Mouse (Mus musculus) c-Kit-positive CD71-negative TER-119-negative erythroid progenitor cells, embryonic 14.5 days (primary cell): ENCODE data around the gene Terb2.
A peak's percentile ranks its signal among the peaks of the same experiment; 100 is the strongest.

ENCODE experiments used
- DNase-seq: peaks from one replicate; pipeline ENCODE4 v3.0.0-alpha.2; 2013; ENCODE audit warnings: low read depth

Terb2 gene

DNA sequence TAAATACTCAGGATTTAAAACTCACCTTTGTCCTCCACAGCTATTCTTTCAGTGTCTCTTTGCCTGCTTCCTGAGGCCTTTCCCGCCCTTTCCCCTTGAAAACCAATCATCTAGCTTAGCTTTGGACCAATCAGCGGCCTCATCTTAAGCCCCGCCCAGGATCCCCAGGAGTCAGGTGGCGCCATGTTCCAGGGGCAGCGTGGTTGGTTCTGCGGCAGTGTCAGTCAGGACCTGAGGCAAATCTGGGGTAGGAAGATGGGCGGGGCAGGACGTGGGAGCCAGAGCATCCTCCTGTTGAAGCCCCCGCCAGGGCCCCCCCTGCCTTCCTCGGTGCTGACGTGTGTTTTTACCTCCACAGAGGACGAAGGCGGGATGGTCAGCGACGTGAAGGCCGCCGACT lies at the start of gene Terb2, which contains the start of gene Patl2:
Gene Terb2 (plus strand): TSS at position 167 of the 400 bp plus-strand sequence.
Gene Patl2 (minus strand): TSS at position 84 of the 400 bp plus-strand sequence.
- no peak for DNase-seq

DNA sequence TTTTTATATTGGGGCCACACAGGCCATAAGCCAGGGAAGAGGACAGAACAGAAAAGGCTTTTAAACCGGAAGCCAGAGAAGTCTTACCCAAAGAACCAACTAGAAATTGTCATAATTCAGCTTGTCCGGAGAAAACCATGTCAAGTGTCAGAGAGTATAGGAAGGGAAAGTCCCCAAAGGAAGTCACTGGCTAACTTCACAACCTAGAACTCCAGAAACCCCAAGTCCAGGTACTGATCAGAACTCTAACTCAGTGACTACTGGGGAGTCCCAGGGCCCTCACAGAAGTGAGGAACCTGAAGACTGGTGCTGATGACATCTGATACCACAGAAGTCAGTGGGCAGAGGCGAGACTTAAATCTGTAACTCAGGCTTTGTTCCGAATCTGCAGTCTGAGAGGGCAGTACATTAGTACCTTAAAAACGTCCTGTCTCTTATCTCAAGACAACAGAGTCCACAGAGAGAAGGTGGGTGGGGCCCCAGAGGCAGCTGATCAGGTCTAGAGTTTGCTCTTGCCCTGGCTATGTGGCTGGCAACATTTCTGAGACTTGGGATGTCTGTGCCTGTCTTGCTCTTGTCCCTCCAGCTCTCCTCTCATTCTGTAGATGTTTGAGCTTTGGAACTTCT lies 48.1 kb upstream of the Terb2 start:
- DNase-seq, result no peak

- no peak for DNase-seq
Observed at GRCm38 (mm10) chr2:122140815-122141214, 45.3 kb upstream of the Terb2 start.

GRCm38 (mm10) chr2:122141332-122141967 lies 44.6 kb upstream of the Terb2 start:
- DNase-seq, result no peak

GRCm38 (mm10) chr2:122143111-122143510 lies 43.0 kb upstream of the Terb2 start:
- DNase-seq, result no peak

DNA sequence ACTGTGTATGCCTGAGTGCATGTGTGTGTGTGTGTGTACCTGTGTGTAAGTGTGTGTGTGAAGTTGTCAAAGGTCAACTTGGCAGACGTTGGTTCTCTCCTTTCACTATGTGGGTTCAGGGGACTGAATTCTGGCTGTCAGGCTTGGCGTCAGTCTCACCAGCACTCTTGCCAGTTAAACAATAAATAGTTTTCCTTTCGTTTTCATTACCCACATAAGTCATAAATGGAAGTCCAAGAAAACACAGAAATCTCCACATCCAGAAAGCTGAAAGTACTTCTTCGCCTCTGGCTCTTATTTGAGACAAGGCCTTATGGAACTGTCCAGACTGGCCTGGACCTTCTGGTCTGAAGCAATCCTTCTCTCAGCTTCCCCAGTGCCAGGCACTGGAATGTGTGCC lies 40.3 kb upstream of the Terb2 start:
- no peak for DNase-seq

DNA sequence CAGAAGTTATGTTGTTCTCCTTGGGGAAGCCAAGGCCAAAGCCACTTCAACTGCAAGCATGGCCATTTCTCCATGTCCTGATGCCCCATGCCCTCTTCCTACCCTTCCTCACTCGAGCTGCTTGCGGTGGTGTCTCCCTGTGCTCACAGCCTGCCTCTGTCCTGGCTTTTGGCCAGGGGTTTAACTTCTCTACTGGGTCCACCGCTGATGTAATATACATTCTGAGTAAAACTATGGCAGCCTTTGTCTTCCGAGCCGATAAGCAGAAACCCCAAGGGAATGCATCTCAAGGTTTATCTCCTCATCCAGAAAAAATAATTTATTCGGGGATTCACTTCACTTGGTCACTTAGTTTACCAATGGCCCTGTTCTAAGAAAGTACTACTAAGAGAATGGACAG lies 39.4 kb upstream of the Terb2 start:
- DNase-seq, result no peak

DNA sequence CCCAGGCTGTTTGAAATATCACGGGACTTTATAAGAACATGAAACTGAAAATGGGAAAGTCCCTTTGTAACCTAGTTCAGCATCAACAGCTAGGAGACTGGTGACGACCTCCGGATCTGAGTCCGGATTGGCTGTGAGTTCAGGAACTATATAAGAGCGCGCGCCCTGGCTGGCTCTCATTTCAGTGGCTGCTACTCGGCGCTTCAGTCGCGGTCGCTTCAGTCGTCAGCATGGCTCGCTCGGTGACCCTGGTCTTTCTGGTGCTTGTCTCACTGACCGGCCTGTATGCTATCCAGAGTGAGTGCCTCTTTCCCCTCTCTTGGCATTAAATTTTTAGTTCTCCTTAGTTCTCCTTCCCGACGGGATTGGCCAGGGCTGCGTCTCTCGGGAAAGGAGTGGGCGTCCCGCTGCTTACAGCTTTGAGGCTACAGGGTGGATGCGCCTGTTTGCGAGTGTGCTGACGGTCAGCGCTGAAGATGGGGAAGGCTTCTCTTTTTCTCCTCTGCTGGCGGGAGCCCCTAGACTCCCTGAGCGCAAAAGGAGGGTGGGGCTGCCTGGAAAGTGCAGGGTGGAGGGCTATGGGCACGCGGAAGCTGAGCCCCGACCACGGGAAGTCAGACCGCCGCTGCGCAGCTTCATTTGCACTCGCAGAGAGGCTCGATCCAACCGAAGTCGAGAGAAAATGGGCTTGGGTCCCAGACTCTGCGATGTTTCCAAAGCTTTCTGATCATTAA lies 38.4 kb upstream of the Terb2 start, which contains the start of gene B2m:
Gene B2m (plus strand): TSS at position 179 of the 734 bp plus-strand sequence.
- DNase-seq, result peak; percentile 97

- DNase-seq, result no peak
Observed at GRCm38 (mm10) chr2:122148242-122148917, 37.7 kb upstream of the Terb2 start.

GRCm38 (mm10) chr2:122149316-122149715 lies 36.8 kb upstream of the Terb2 start:
- DNase-seq, result no peak

- no peak for DNase-seq
Observed at GRCm38 (mm10) chr2:122149716-122150115, 36.4 kb upstream of the Terb2 start.

GRCm38 (mm10) chr2:122151221-122151620 lies 34.9 kb upstream of the Terb2 start:
- no peak for DNase-seq

DNA sequence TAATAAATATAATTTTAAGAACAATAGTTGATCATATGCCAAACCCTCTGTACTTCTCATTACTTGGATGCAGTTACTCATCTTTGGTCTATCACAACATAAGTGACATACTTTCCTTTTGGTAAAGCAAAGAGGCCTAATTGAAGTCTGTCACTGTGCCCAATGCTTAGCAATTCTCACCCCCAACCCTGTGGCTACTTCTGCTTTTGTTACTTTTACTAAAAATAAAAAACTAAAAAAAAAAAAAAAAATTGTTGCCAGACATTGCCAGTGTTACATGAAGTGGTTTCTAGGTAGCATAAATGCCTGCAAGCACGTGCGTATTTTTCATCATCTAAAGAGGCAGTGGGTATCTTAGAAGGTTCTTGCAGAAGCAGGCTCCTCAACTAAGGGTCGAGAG lies 33.2 kb upstream of the Terb2 start:
- no peak for DNase-seq

- no peak for DNase-seq
Observed at GRCm38 (mm10) chr2:122153681-122154365, 32.2 kb upstream of the Terb2 start.

GRCm38 (mm10) chr2:122154479-122154878 lies 31.6 kb upstream of the Terb2 start:
- DNase-seq, result no peak

DNA sequence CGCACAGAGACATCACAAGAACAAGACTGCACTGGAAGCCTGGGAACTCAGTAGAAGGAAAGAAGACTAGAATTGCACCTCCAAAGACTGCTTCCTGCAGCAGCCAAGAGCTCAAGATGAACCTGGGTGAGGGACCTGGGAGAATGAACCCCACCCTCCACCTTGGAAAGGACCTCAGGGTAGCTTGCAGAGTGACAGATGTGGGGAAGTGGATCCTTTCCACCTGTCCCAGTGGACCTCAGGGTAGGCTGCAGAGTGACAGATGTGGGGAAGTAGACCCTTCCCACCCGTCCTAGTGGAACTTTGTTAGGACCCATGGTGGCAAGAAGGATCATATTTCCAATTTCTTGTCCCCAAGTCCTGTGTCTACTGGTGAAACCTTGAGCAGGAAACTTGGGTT lies 30.8 kb upstream of the Terb2 start:
- no peak for DNase-seq

GRCm38 (mm10) chr2:122156051-122156700 lies 29.9 kb upstream of the Terb2 start:
- DNase-seq, result no peak

DNA sequence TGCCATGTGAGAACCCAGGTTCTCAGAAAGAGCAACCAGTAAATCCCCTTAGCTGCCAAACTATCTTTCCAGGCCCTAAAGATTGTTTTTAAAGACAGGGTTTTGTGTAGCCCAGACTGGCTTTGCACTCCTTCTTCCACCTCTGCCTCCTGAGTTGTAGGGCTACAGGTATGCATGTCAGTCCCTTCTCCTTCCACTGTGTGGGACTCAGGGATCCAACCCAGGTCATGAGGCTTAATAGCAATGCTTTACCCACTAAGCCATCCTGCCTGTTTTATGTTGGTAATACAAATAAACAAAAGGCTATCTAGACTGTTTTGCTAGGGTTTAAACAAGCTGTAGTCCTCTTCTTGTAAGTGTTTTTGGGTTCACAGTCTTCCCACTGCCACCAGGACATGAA lies 28.5 kb upstream of the Terb2 start:
- no peak for DNase-seq

DNA sequence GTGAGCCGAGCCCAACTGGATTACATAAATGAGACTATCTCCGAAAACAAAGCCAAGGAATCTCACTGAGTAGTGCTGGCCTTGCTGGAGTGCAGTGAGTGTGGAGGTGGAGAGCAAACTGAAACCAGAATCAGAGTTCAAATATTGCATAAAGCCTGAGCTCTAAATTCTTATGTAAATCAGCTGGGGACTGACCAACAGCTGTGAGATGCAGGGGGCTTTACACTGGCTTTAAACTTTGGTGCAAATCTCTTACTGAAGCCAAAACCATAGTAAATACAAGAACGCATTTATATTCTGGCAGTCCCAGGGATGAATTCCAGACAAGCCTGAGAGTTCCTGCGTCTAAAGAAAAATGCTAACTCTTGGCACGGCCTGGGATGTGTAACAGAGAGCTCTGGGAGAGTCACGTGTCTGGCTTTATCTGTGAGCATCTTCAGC lies 27.7 kb upstream of the Terb2 start:
- no peak for DNase-seq

DNA sequence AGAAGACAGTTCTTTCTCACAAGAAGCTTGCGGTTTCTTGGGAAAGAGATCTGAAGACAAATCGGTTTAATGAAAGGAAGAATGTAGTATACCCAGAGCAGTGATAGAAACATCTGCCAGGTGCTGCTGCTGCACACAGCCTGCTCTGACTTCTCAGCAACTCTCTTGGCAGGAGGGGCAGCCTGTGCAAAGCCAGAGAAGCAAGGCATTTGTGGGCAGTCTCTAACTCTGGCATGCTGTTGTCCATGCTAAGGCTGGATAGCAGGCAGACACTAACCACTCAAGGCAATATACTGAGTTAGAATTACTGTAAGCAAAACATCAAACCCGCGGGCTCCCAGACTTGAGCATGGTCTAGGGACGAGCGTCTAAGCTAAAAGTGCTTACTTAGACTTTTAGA lies 26.4 kb upstream of the Terb2 start:
- DNase-seq, result no peak

DNA sequence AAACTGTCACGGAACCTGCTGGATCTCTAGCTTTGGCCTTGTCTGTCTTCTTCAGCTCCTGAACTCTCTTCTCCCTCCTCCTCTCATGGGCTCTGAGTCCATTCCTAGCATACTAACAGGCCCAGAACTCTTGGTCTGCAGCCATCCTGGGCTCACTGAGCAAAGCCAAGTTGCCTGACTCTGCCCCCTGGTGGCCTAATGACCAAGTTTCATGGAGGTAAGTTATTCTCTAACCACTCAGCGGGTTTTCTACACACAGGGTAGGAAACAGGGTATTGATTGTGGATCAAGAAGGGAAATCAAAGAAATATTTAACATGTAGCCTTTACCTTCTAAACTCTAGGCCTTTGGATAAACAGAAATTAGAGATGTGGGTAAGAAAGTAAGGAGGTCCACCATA lies 25.4 kb upstream of the Terb2 start, which contains the start of gene Trim69:
Gene Trim69 (plus strand): TSS at position 21 of the 400 bp plus-strand sequence.
- DNase-seq, result peak; percentile 70
